Mouse (Mus musculus) C2C12 (cell line): ENCODE data around the gene Gm17606. TPM values are rescaled to one million over a fixed set of nuclear protein-coding genes. Genes with fewer than 3 reads are reported as not detected.
"Not testable (repeated sequence)": the region's sequence is repeated elsewhere in the genome, so short reads cannot be mapped to it uniquely, and the experiment has no call there.

Experiments used
- H3K27me3 ChIP-seq: one replicate; pipeline ENCODE4 v1.6.1; 2011; ENCODE audit not compliant: control insufficient read depth, insufficient read depth, insufficient read length
- H3K36me3 ChIP-seq: one replicate; pipeline ENCODE4 v1.6.1; 2011; ENCODE audit not compliant: control insufficient read depth, insufficient read depth
- H3K4me3 ChIP-seq: one replicate; pipeline ENCODE4 v1.5.1; 2011; ENCODE audit warnings: mild to moderate bottlenecking, control low read depth; ENCODE audit not compliant: poor library complexity, insufficient read depth, severe bottlenecking
- H3K79me2 ChIP-seq: one replicate; pipeline ENCODE4 v1.6.1; 2011; ENCODE audit not compliant: control insufficient read depth, insufficient read depth
- H3K79me3 ChIP-seq: one replicate; pipeline ENCODE4 v1.6.1; 2011; ENCODE audit warnings: low read depth, control low read depth
- H3ac ChIP-seq: one replicate; pipeline ENCODE3; 2011; ENCODE audit warnings: low read depth; ENCODE audit not compliant: control insufficient read depth, insufficient read length
- CEBPB ChIP-seq: IDR thresholded peaks from one replicate; pipeline ENCODE4 v1.6.1; 2011; ENCODE audit warnings: low read depth, mild to moderate bottlenecking, control low read depth, moderate library complexity
- CTCF ChIP-seq: IDR thresholded peaks from one replicate; pipeline ENCODE4 v1.5.1; 2011; ENCODE audit not compliant: control insufficient read depth, insufficient read depth, insufficient read length
- FOSL1 ChIP-seq: IDR thresholded peaks from one replicate; pipeline ENCODE4 v1.8.0; 2011; ENCODE audit warnings: mild to moderate bottlenecking, low read length; ENCODE audit not compliant: poor library complexity, insufficient read depth, severe bottlenecking
- MAX ChIP-seq: IDR thresholded peaks from one replicate; pipeline ENCODE4 v1.6.1; 2011; ENCODE audit warnings: mild to moderate bottlenecking, control low read depth
- MYOD1 ChIP-seq: IDR thresholded peaks from one replicate; pipeline ENCODE4 v1.6.1; 2011; ENCODE audit warnings: low read depth; ENCODE audit not compliant: control insufficient read depth, insufficient read length
- MYOG ChIP-seq: IDR thresholded peaks from one replicate; pipeline ENCODE4 v1.6.1; 2011; ENCODE audit not compliant: control insufficient read depth, insufficient read length; ENCODE audit errors: extremely low read depth
- USF1 ChIP-seq: IDR thresholded peaks from one replicate; pipeline ENCODE4 v1.6.1; 2011; ENCODE audit warnings: low read depth, mild to moderate bottlenecking, control low read depth, moderate library complexity
- polyA plus RNA-seq: library from polyadenylated mRNA; unstranded; fragments of >200 nt; fragmentation: generic; extraction: Trizol; gene quantifications from one replicate; pipeline ENCODE4 v1.2.1, GENCODE M21; 2012; ENCODE audit warnings: missing spikeins

Gene Gm17606
- polyA plus RNA-seq, 1 experiment = not detected

DNA sequence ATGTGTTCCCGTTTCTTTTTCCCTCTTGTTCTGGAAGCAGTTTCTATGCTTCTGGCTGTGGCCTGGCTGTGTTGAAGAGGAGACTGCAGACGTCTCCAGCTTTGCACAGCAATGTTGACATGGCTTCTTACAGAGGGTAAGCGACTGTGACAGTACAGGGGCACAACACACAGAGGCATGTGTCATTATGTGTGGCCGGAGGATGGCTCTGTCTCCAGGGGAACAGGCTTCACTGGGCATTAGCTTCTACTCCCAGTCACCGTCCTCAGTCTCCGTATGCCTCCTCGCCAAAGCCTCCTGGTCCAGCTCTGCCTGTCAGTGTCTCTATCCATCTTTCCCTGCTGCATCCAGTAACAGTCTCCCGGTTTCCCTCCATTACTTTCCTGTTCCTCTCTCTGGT lies 33.5 kb upstream of the Gm17606 start:
- Histone ChIP-seq H3K79me3 (no peaks in the 10 kb centered on the region), H3K36me3 (peaks cover 15% of the 10 kb centered on the region), H3ac (no peak overlapping the region), H3K27me3 (no peaks in the 10 kb centered on the region), H3K4me3 (no peak overlapping the region), H3K79me2 (no peaks in the 10 kb centered on the region)
- TF ChIP-seq MYOG (no peak), MYOD1 (no peak), MAX (no peak), FOSL1 (no peak)

DNA sequence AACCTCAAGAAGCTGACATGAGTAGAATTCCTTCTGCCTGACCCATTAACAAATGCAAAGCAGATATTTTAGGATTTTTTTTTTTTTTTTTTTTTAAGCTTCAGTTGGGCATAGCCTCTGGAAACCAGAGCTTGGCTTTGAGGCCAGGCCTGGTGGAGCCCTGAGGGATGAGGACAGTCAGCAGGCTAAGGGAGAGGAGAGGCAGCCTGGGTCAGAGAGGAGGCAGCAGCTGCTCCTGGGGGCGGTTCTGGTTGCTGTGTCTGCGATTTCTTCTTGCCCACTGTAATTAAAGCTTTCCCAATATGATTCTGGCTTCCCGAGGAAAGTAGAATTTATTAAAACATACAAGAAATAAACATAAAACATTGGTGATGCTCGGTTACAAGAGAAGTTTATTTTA lies 31.5 kb upstream of the Gm17606 start:
- Histone ChIP-seq H3K36me3 (peaks cover 29% of the 10 kb centered on the region), H3ac (no peak overlapping the region)
- TF ChIP-seq CEBPB (no peak), FOSL1 (no peak), USF1 (no peak), MYOG (no peak), MAX (no peak), MYOD1 (no peak), CTCF (no peak)

DNA sequence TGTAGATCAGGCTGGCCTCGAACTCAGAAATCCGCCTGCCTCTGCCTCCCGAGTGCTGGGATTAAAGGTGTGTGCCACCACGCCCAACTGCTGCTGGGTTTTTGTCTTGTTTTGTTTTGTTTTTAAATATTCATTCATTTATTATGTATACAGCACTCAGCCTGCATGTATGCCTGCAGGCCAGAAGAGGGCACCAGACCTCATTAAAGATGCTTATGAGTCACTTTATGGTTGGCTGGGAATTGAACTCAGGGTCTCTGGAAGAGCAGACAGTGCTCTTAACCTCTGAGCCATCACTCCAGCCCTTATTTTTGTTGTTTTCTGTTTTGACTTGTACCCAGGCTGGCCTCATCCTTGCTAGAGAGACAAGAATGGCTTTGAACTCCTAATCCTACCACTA lies 30.8 kb upstream of the Gm17606 start:
- Histone ChIP-seq H3K27me3 (no peaks in the 10 kb centered on the region), H3K4me3 (no peak overlapping the region), H3K79me2 (peaks cover 6% of the 10 kb centered on the region), H3K36me3 (peaks cover 34% of the 10 kb centered on the region), H3ac (no peak overlapping the region), H3K79me3 (peaks cover 4% of the 10 kb centered on the region)
- TF ChIP-seq MYOG (no peak), CTCF (no peak), MAX (no peak), USF1 (no peak), MYOD1 (no peak), FOSL1 (no peak), CEBPB (no peak)

More for the DNA sequence above, 31.5 kb upstream of the Gm17606 start:
- Histone ChIP-seq H3K27me3 (no peaks in the 10 kb centered on the region), H3K79me3 (no peaks in the 10 kb centered on the region), H3K79me2 (no peaks in the 10 kb centered on the region), H3K4me3 (no peak overlapping the region)

DNA sequence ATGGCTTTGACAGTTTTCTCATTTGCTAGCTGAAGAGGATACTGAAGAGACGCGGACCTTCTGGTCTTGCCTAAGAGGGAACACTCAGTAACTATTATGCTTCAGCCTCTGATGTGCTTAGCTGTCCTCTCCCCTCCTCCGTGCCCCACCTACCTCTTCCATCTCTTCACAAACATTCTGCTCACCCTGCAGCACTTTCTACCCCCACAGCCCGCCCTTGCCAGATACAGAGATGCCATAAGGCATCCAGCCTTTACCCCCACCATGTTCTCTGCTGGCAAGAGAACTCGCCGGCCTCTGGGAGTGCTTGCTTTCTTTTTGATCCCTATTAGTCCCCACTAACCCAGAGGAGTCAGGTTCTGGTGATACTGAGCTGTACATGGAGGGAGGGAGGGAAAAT lies 30.1 kb upstream of the Gm17606 start:
- no peak for TF ChIP-seq MYOG
- no peak for TF ChIP-seq USF1
- TF ChIP-seq CEBPB = no peak
- TF ChIP-seq CTCF = no peak
- Histone ChIP-seq H3K36me3 (peaks cover 40% of the 10 kb centered on the region), H3K27me3 (no peaks in the 10 kb centered on the region)

DNA sequence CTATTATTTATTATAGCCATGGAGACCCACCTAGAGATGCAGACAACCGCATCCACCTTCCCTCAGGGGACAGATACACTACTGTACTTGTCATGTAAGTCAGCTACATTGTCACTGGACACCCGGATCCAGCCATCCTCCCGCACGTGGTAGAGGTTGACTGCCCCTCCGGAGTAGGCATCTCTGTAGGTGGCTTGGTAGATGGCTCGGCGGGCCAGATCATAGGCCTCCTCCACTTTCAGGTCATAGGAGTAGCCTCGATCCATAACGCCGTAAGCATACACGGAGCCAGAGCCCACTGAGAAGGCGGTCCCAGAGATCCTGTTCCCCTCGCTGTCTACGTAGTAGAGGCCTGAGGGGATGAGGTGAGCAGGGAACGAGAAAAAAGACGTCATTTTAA lies 26.6 kb upstream of the Gm17606 start:
- not testable (repeated sequence) for H3K4me3 ChIP-seq, H3K27me3 ChIP-seq, H3ac ChIP-seq
- Histone ChIP-seq H3K79me2 (peaks cover 33% of the 10 kb centered on the region), H3K36me3 (peaks cover 46% of the 10 kb centered on the region), H3K79me3 (peaks cover 22% of the 10 kb centered on the region)

More for the DNA sequence above, 30.1 kb upstream of the Gm17606 start:
- peaks cover 10% of the 10 kb centered on the region for H3K79me3 ChIP-seq
- no peak overlapping the region for H3ac ChIP-seq
- no peak overlapping the region for H3K4me3 ChIP-seq
- peaks cover 13% of the 10 kb centered on the region for H3K79me2 ChIP-seq

DNA sequence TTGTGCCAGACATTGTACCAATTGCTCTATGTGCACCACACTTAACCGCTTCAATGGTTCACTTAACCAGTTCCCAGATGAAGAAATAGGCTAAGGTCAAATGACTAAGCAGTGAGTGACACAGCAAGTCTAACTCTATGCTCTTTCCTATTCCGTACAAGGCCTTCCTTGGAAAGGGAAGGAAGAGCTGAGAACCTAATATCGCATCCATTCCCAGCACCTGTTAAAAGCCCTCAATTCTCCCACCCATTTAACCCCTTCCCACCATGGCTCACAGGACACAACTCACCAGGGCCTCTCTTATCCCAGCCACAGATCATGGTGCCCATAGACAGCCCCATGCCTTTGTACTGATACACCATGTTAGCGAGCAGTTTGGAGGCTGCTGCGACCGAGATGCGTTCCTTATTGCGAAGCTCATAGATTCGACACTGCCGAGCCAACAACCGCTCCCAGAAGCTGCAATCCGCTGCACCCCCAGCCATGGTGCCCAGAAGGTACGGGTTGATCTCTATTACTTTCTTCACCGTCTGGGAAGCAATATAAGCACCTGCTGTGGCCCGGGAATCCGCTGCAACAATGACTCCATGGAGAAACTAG lies 24.4 kb upstream of the Gm17606 start:
- no peak overlapping the region for H3ac ChIP-seq
- no peak for TF ChIP-seq MAX
- TF ChIP-seq MYOG = no peak
- TF ChIP-seq MYOD1 = no peak
- no peak for TF ChIP-seq CTCF
- no peak for TF ChIP-seq FOSL1
- TF ChIP-seq USF1 = no peak
- TF ChIP-seq CEBPB = no peak
- no peaks in the 10 kb centered on the region for H3K27me3 ChIP-seq
- H3K4me3 ChIP-seq = no peak overlapping the region
- peaks cover 39% of the 10 kb centered on the region for H3K36me3 ChIP-seq
- peaks cover 33% of the 10 kb centered on the region for H3K79me2 ChIP-seq
- peaks cover 22% of the 10 kb centered on the region for H3K79me3 ChIP-seq
